Mouse (Mus musculus) cerebellum, adult 2 months (tissue): ENCODE data around the gene Rubcnl. TPM values are rescaled to one million over a fixed set of nuclear protein-coding genes. Genes with fewer than 3 reads are reported as not detected.

Experiments used
- DNase-seq, 2 experiments: peaks; one replicate each; pipeline ENCODE4 v3.0.0; 2021
- H3K27ac ChIP-seq: fragments of 200-500 bp; 2 replicates; pipeline ENCODE4 v1.5.1; 2012; ENCODE audit warnings: low read length, control low read depth, inconsistent platforms; ENCODE audit not compliant: insufficient read depth
- H3K27me3 ChIP-seq: fragments of 200-500 bp; 2 replicates; pipeline ENCODE4 v1.6.1; 2012; ENCODE audit warnings: inconsistent platforms, mild to moderate bottlenecking, low read length, moderate library complexity; ENCODE audit not compliant: control insufficient read depth, insufficient read depth
- H3K4me1 ChIP-seq: fragments of 200-500 bp; 2 replicates; pipeline ENCODE4 v1.6.1; 2011; ENCODE audit warnings: low read length; ENCODE audit not compliant: control insufficient read depth, insufficient read depth
- H3K4me3 ChIP-seq: fragments of 200-500 bp; replicated peaks from 2 replicates; pipeline ENCODE3; 2011; ENCODE audit warnings: mild to moderate bottlenecking, low read depth, low read length, control low read depth; ENCODE audit not compliant: insufficient read depth
- CTCF ChIP-seq: fragments of 200-500 bp; IDR thresholded peaks from 2 replicates; pipeline ENCODE4 v1.5.1; 2011; ENCODE audit warnings: low read depth, mild to moderate bottlenecking, control low read depth, low read length, moderate library complexity, borderline replicate concordance; ENCODE audit not compliant: insufficient read depth
- POLR2A ChIP-seq: fragments of 200-500 bp; IDR thresholded peaks from 2 replicates; pipeline ENCODE4 v1.6.1; 2011; ENCODE audit warnings: low read length, control low read depth, borderline replicate concordance; ENCODE audit not compliant: insufficient read depth
- WGBS: fragments of 180-500 bp; shearing (Covaris S2); methylation state at CpG from one replicate; pipeline ENCODE4 v1.1.7; 2018; 5-methylcytosine and 5-hydroxymethylcytosine counted together
- polyA plus RNA-seq: library from polyadenylated mRNA; depleted of rRNA; stranded (reverse); fragments of >200 nt; gene quantifications from 2 replicates; pipeline ENCODE4 v1.2.3, GENCODE M21; 2012; rRNA removed

The Rubcnl gene
- polyA plus RNA-seq = 0.97 and 1.4 TPM in 2 replicates

- no peaks in the 10 kb centered on the region for H3K4me1 ChIP-seq
- H3K27me3 ChIP-seq = no peaks in the 10 kb centered on the region
- TF ChIP-seq POLR2A (no peak), CTCF (peak; percentile 90)
- peak; percentile 50 to 63 for DNase-seq
- H3K4me3 ChIP-seq = peak within 1 kb of the TSS; percentile 74
- 1% methylated on average over 49 of the region's 49 CpGs for WGBS
- no peak within 1 kb of the TSS for H3K27ac ChIP-seq
These were observed at the start of gene Rubcnl for GRCm38 (mm10) chr14:75015856-75016714. TSS of gene Rubcnl (plus strand) at chr14:75016027.

GRCm38 (mm10) chr14:74972216-74972615 lies 43.6 kb upstream of the Rubcnl start:
- DNase-seq = no peak

GRCm38 (mm10) chr14:74972687-74973086 lies 43.1 kb upstream of the Rubcnl start:
- 87% methylated on average over 5 of the region's 5 CpGs for WGBS
- TF ChIP-seq CTCF (no peak), POLR2A (no peak)
- no peak overlapping the region for H3K4me3 ChIP-seq
- no peaks in the 10 kb centered on the region for H3K27me3 ChIP-seq
- H3K27ac ChIP-seq = no peak overlapping the region
- H3K4me1 ChIP-seq = no peaks in the 10 kb centered on the region
- no peak for DNase-seq

More at GRCm38 (mm10) chr14:74972216-74972615, 43.6 kb upstream of the Rubcnl start:
- Histone ChIP-seq H3K4me3 (no peak overlapping the region), H3K27ac (no peak overlapping the region), H3K27me3 (no peaks in the 10 kb centered on the region), H3K4me1 (no peaks in the 10 kb centered on the region)
- WGBS = 65% methylated on average over 3 of the region's 3 CpGs
- TF ChIP-seq POLR2A (no peak), CTCF (no peak)

- no peak for DNase-seq
- no peaks in the 10 kb centered on the region for H3K27me3 ChIP-seq
- no peak overlapping the region for H3K27ac ChIP-seq
- 75% methylated on average over 10 of the region's 10 CpGs for WGBS
- H3K4me1 ChIP-seq = no peaks in the 10 kb centered on the region
- TF ChIP-seq POLR2A (no peak), CTCF (no peak)
- H3K4me3 ChIP-seq = no peak overlapping the region
These were observed 41.6 kb upstream of the Rubcnl start for GRCm38 (mm10) chr14:74974136-74974651.

- TF ChIP-seq CTCF (no peak), POLR2A (no peak)
- Histone ChIP-seq H3K27ac (no peak overlapping the region), H3K27me3 (no peaks in the 10 kb centered on the region; the same call in 1 of the 2 replicates), H3K4me1 (no peaks in the 10 kb centered on the region), H3K4me3 (no peak overlapping the region)
- DNase-seq = no peak
- WGBS = 64% methylated on average over 6 of the region's 6 CpGs
These were observed 38.9 kb upstream of the Rubcnl start for GRCm38 (mm10) chr14:74976972-74977371.

GRCm38 (mm10) chr14:74981016-74981415 lies 34.8 kb upstream of the Rubcnl start:
- Histone ChIP-seq H3K27ac (no peak overlapping the region), H3K4me3 (no peak overlapping the region), H3K27me3 (no peaks in the 10 kb centered on the region; the same call in 1 of the 2 replicates), H3K4me1 (no peaks in the 10 kb centered on the region)
- TF ChIP-seq CTCF (no peak), POLR2A (no peak)
- no peak for DNase-seq
- WGBS = 71% methylated on average over 3 of the region's 3 CpGs

GRCm38 (mm10) chr14:74983079-74983478 lies 32.7 kb upstream of the Rubcnl start:
- no peaks in the 10 kb centered on the region; the same call in 1 of the 2 replicates for H3K27me3 ChIP-seq
- no peak for TF ChIP-seq CTCF
- TF ChIP-seq POLR2A = no peak
- WGBS = 87% methylated on average over 5 of the region's 5 CpGs
- H3K27ac ChIP-seq = no peak overlapping the region
- no peak overlapping the region for H3K4me3 ChIP-seq
- no peak for DNase-seq
- H3K4me1 ChIP-seq = no peaks in the 10 kb centered on the region
